Mouse (Mus musculus) MEL-GATA-1-ER (cell line): ENCODE results near the gene Klra5.
"Not testable (repeated sequence)": the region's sequence is repeated elsewhere in the genome, so short reads cannot be mapped to it uniquely, and the experiment has no call there.

Experiments
- DNase-seq: peaks from one replicate; pipeline ENCODE4 v3.0.0-alpha.2; 2012; ENCODE audit warnings: low read depth; ENCODE audit errors: extremely low read depth

Gene Klra5

GRCm38 (mm10) chr6:129917476-129917946 lies at the start of gene Klra5:
Klra5 (minus strand) TSS chr6:129917650.
- DNase-seq: peak; percentile 83

- peak; percentile 18 for DNase-seq
Observed at GRCm38 (mm10) chr6:129916996-129917395, 454 bp downstream of the Klra5 start.

- no peak for DNase-seq
Observed at GRCm38 (mm10) chr6:129882525-129882924, 34.9 kb downstream of the Klra5 start.

- DNase-seq: no peak
Observed at GRCm38 (mm10) chr6:129876549-129876948, 40.9 kb downstream of the Klra5 start, which contains the start of gene Klra17. Klra17 (minus strand) TSS chr6:129876672.

GRCm38 (mm10) chr6:129862349-129862748 lies 55.1 kb downstream of the Klra5 start, which contains the start of gene Gm17631:
Gm17631 (plus strand) TSS chr6:129862649.
- DNase-seq: not testable (repeated sequence)
